Mouse (Mus musculus) thymus, postnatal 14 days (tissue): ENCODE data around the gene Gnptg.
A peak's percentile ranks its signal among the peaks of the same experiment; 100 is the strongest.

Source experiments
- DNase-seq: peaks from one replicate; pipeline ENCODE4 v3.0.0; 2021

The Gnptg gene

DNA sequence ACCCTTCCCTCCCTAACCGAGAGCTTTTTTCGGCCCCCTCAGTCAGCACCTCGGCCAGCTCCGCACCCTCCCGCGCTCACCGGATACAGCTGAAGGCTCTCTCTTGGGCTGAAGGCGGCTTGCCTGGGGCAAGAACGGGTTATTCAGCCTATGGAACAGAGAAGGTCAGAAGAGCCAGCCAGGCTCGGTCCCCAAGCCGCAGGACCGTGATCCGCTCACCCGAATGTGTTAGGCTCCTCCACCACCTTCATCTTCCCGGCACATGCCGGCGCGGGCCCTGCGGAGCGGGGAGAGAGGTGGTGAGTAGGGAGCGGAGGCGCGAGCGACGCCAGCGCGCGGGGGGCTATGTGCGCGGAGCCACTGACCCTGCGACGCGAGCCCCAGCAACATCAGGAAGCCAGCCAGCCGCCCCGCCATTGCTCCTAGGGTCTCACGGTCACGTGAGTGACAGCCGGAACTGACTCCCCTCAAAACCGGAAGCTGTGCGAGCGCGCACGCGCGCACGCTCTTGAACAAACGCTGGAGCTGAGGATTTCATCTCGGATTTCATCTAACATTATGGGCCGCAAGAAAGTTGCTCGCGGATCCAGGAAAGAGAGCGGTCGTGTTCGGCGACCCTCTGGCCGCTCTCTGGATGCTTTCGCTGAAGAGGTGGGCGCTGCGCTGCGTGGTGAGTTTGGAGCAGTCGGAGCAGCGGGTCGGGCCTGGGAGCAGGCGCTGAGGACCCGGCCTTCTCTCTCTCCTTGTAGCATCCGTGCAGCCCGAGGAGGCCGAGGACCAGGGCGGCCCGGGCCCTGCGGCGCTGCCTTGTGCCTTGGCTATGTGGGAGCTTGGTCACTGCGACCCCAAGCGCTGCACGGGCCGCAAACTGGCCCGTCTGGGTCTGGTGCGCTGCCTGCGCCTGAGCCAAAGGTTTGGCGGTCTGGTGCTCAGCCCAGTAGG is at the start of gene Gnptg, which contains the start of gene Tsr3:
Gene Gnptg (minus strand): TSS at position 430 of the 942 bp plus-strand sequence.
Gene Tsr3 (plus strand): TSS at position 476 of the 942 bp plus-strand sequence.
- DNase-seq: peak; percentile 91

DNA sequence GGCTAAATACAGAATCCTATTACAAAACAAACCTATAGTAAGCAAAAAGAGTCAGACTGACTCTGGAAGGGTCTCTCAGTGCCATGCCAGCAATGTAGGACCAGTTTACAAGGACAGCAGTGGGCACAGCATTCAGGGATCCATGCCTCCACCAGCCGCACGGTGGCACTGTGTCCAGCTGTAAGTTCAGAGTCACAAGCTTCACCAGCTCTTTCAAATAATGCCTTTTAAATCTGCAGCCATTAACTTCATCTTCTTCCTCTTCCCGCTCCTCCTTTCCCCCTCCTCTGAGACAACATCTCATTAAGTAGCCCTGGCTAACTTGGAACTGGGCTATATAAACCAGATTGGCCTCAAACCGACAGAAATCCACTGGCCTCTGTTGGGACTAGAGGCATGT is 48.9 kb upstream of the Gnptg start:
- DNase-seq: peak; percentile 52

DNA sequence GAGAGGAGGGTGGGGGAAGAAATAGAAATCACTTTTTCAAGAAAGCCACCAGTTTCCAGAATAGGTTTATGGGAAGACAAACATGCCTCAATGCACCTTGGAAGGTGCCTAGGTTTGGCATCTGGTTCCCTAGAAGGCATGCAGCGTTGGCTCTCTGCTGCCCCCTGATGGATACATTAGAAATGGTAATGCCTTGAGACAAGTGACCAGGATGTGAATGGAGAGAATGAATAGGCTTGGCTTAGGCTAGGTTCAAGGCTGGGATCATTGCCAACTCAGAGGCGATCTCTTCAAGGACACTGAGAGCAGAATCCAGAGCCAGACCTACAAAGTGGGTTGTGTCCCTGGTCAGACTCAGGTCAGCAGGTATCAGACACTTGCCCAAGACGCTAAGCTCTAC is 45.1 kb upstream of the Gnptg start:
- peak; percentile 80 for DNase-seq

DNA sequence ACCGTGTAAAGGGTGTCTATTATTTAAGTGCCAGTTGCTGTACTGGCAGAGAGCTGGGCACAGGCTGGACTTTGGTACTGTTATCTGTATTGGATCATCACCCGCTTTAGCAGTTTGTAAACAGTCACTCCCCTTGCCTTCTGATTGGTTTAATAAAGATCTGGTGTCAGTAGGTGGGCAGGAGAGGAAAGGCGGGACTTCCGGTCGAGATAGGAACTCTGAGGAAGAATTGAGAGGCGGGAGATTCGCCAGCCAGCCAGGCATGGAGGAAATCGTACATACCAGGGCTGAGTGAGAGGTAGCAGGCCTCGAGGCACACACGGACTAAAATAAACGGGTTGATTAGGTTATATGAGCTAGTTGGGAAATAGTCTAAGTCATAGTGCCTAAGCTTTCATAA is 42.2 kb upstream of the Gnptg start:
- peak; percentile 40 for DNase-seq

DNA sequence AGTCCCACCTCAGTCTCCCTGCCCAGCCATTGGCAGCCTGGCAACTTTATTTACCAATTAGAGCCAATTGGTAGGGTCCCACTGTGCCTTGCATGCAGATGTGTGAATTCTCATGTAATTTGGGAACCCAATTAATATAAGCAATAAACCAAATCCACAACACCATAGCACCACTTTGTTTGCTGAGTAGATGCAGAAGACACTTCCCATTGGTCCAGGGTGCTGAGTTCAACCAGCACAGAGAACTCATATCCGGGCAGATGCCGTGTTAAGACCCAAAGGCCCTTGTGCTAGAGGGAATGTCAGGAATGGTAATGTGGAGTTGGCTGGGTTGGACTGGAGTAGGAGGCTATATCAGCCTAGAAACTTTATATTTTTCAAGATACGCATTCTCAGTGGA is 35.9 kb upstream of the Gnptg start:
- no peak for DNase-seq

DNA sequence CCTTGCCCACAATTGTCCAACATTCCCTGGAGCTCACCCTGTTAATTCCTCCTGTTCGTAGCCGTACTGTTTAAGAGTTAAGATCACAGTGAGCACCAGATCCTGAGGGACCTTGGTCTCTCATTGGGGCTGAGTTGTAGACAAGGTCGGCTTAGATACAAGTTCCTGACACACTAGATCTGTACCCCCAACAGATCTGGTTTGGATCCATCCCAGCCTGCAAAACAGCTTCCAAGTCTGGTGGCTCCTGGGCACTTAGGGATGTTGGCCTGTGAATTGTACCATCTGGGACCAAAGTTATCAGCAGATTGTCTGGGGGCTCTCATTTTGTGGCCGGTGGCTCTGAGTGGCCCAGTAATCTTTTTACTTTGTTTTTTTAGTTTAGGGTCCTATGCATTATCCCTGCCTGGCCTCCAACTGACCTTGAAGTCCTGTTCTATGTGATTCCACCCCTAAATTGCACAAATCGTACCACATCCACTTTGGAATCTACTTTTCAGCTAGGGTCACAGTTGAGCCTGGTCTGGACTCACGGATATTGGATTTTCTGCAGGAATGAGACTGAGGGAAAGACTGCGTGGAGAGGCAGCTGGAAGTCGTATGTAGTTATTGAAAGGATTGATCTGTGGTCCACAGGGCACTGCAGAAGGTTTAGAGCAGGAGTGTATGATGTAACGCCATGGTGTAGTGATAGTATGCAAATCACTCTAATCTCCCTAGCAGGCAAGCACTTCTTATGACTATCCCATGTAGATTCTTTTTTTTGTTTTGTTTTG is 34.8 kb upstream of the Gnptg start, which contains the start of gene Ube2i:
Gene Ube2i (minus strand): TSS at position 52 of the 776 bp plus-strand sequence.
- no peak for DNase-seq

DNA sequence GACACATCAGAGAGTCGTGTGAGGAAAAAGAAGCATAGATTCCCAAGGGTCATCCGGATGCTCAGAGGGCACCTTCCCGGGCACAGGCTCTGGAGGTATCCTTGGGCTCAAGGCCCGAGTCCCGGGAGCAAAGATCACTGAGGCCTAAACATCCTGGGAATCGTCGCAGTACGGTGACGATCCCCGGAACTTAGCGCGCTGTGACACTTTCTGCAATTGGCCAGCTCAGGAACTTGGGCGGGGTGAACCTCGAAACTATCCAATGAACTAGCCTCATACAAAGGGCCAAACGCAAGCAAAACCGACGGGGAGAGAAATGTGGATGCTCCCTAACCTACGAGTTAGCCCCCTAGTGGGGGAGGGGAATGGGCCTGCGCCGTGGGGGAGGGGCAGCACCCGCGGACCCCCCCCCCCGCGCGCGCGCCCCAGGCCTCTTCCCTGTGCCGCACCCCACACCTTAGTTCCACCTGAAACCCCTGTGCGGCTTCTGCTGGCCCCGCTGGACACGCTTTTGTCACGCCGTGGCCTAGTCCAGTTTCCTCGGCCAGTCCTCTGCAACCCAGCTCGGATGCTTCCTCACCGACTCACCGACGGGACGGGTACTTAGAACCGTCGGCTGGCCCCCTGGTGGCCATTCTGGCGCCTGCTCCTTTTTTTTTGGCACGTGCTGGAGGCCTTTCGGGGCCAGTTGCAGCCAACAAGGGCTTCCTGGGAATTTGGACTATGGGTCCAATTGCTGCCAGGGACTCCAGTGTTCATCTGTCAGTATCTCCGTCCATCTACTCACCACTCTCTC is 34.0 kb upstream of the Gnptg start:
- peak; percentile 92 for DNase-seq

DNA sequence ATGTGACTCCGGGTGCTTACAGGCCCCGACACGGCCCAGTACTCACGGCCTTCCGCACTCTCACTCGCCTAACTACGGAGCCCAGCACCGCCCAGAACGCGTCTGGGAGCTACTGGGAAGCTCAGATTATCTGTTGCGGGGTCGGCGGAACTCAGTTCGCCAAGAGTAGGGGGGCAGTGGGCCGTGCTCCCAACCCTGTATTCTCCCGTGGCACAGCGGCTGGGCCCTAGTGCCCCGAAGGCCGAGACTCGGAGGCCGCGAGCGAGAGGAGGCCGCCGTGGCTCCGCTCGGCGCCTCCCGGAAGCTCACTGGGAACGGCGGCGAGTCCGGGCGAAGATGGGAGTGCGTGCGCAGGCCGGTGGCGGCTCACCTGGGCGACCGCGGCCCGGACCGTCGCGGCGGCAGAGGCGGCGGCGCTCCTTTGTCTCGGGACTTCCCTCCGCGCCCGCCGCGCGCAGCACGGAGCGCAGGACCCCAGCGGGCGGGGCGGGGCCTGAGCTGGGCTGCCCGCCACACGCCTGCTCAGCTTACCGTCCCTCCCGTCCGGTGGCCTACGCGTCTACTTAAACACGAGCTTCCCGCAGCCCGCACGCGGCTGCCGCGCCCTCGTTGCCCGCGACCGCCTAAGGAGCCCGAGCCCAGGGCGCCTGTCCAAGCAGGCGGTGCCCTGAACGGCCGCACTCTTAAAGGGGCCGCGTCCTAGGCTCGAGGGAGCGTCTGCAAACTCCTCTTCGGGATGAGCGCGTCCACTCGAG is 33.2 kb upstream of the Gnptg start:
- DNase-seq: peak; percentile 86

DNA sequence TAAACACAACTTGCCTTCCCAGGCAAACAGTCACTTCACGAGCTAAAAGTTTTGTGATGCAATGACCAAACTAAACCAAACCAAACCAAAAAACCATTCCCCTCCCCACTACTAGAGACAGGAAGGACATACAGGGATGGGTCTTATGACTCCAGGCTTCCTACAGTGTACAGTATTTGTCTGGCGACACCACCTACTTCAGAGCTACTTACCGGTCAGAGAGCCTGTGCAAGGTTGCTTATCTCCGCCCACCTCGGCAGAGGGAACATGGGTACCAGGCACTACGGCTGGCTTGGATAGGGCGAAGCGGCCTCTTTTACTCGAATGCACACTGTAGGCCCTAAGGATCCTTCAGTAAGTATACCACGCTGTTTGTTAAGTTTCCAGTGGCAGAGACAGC is 32.4 kb upstream of the Gnptg start:
- DNase-seq: peak; percentile 31

DNA sequence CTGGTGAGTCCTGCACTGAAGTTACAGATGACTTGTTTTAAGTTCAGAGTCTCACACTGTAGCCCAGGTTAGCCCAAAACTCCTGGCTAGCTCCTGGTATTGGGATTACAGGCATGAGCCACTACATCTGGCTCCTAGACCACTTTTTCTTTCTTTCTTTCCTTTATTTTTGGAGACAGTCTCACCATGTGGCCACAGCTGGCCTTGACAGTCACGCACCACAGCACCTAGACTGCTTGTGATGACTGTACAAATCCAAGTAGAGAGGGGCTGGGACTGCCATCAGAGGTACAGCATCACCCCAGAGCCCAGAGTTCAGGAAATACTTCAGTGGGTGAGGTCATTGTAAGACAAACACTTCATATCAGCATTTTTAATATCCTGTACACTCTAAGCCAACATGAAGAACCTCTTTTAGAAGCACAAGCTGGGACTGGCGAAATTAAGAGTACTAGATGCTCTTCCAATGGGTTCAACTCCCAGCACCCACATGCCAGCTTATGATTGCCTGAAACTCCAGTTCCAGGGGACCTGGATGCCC is 30.9 kb upstream of the Gnptg start:
- no peak for DNase-seq

DNA sequence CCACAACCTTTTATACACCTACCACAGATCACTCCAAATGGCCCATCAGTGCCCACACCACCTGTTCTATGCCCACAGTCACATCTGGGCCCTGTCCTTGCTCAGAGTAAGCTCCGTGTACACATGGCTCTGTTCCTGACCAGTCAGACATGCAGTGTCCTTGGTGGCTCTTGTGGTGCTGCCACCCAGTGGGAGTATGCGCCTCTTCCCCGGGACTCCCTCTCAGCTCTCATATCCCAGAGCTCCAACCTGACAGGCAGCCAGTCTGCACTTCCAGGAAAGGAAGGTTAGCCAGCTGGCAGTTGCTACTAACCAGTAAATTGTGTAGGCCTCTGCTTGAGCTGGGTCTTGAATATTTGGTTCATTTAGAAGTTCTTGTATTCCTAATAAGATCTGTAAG is 24.5 kb upstream of the Gnptg start:
- DNase-seq: peak; percentile 16

DNA sequence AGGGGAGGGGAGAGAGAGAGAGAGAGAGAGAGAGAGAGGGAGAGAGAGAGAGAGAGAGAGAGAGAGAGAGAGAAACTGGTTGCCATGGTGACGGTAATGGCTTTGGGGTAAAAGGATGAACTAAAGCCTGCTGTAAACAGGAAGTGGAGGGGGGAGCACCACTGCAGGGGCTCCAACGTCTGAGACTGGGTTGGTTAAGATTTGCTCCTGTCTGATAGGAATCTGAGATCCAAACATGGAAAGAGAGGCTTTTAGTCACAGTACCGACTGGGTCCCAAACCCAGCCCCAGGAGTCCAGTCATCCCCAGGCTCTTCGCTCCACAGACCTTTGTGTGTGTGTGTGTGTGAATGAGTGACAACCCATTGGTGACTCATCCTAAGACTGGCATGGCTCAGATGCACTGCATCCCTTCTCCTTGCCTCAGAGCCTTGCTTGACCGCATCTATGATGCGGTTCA is 17.9 kb upstream of the Gnptg start:
- DNase-seq: peak; percentile 78

DNA sequence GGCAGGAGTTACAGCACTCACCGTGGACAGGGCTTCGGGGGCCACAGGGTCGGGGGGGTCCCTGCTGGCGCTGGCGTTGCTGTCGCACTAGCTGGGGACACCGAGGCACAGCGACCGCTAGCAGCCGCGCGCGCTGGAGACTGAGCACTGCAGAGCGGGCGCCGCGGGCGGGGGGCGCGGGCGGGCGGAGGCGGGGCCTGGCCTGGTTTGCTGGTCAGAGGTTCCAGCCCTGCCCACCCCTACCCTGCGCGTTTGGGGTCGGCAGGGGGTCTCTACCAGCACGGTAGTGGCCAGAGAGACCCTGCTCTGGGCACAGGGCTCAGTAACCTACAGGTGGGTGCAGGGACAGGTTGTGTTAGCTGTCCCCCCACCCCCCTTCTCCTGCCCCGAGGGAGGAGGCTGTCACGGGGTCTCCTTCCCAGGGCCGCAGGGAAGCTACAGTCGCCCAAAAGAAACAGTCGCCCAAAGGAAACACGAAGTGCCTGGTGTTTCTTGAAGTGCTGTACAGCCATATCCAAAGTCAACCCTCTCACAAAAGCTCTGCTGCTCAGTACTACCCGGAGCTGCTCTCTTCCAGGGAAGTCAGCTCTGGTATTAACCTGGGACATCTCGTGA is 16.3 kb upstream of the Gnptg start, which contains the start of gene Baiap3:
Gene Baiap3 (minus strand): TSS at position 225 of the 615 bp plus-strand sequence.
- peak; percentile 67 for DNase-seq

DNA sequence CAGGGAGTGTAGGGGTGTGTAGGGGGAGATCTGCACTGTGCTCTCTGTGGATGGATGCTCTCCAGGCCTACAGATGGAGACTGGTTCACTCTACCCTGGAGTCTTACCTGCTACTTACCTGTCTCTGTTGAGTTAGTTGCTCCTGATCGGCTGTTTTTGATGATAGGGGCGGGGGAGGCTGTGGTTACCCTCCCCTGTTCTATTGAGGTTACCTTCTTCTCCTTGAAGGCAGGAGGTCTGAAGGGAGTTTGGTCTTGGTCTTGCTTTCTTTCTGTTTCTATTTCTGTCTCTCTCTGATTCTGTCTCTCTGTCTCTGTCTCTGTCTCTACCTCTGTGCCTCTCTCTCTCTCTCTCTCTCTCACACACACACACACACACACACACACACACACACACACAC is 15.2 kb upstream of the Gnptg start:
- no peak for DNase-seq

DNA sequence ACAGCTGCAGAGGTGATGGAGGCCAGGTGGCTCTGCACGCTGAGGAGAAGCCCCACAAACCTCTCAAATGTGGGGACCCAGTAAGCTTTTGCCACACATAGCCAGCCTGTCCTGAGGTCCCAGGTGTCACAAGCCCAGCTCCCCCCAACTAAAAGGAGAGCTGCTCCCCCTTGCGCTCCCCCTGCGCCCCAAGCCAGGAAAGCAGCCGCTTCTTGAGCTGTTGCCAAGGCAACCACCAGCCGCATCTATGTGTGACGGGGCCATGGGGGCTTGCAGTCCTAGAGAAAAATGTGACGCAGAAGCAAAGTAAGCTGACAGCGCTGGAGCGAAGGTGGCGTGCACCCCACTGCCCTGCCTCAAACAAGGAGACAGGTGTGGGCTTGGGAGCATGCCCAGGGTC is 13.8 kb upstream of the Gnptg start:
- DNase-seq: peak; percentile 86

DNA sequence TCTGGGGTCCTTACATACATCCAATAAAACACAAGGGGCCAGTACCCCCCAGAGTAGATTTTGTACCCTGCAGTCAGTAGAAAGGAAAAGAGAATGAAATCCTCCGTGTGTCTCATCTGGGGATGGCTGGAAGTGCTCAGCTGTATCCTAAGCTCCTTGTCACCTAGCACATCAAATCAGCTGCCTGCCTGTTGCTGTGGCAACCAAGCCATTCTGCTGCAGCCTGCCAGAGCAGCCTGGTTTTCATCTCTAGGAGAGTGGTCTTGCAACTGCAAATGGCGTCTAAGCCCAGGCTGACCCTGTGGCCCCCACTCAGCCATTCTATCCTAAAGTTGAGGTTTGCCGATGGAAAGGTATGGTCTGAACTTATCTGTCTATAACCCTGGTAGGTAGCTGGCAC is 12.7 kb upstream of the Gnptg start:
- no peak for DNase-seq

DNA sequence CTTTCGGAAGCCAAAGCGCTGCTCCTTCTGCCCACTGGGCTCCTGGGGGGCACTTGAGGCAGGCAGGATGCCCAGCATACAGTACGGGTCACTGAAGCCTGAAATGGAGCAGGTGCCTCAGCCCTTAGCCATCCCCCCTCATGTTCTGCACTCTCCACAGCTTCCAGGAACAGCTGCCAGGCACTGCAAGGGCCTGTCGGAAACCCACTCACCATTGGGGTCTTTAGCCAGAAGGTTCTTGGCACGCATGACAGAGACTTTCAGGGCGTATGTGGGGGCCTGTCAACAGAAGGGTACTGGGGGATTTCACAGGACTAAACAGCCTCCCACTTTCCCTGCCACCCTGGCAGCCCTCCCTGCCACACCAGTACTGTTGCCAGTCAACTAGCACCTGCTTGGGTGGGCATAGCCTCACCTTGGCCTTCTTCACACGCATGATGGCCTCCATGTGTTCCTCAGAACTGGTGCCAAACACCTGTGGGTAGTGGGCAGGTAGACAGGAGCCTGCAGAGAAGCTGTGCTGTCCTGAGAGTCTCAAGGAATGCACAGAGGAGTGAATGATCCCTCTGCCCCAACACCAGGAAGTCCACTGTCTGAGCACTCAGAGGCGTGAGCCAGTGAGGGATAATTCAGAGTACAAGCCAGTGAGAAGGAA is 10.4 kb upstream of the Gnptg start:
- no peak for DNase-seq

DNA sequence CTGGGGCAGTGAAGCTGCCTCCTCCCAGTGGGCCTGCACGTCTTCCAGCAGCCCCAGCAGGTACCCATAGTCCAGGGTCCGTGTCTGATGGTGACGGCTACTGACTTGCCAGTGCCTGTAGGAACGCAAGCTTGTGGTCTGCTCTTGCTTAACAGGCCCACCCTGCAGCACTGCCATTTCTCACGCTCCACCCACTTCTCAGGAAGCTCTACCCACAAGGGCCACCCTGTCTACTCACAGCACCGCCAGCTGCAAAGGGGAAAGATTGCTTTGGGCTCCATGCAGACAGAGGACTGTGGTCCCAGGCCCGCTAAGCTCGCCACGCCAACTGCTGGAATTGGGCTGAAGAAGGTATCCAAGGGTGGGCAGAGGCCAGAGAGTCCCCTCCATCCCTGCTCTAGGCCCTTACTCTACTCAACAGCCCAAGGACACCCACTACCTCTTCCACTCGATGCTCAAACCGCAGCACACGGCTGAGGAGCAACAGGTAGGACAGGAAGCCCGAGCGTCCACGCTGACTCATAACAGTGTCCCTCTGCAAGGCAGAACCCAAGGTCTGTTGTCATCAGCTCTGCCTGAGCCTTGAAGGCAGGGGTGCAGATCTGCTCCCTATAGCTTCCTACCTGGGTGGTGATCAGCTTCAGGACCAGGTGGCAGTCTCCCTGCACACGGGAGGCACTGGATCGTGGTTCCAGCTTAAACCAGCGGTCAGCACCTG is 8.3 kb upstream of the Gnptg start:
- DNase-seq: peak; percentile 59

DNA sequence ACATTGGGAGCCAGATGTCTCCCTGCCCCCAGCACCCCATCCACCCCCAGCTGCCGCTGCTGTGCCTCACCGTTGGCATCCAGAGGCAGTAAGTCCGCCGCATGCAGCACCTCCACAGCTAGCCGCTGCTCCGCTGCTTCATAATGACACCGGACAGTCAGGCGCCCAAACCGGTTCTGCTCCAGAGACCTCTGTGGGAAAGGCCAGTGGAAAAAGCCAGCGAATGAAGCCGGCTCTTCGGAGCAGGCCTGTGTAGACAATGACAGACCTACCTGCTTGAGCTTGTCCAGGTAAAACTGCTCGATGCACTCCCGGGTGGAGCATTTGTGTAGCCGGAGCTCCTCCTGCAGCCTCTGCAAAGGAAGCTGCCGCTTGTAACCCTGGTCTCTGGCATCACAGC is 4.3 kb upstream of the Gnptg start:
- no peak for DNase-seq
